Mouse (Mus musculus) MEL (cell line): Measurements from ENCODE around the gene Grin2b. TPM values are rescaled to one million over a fixed set of nuclear protein-coding genes. Genes with fewer than 3 reads are reported as not detected.

Experiments used
- DNase-seq: peaks from one replicate; pipeline ENCODE4 v3.0.0; 2011; ENCODE audit warnings: low read depth, low spot score
- H3K27ac ChIP-seq: 2 replicates; pipeline ENCODE4 v1.5.1; 2012; ENCODE audit warnings: low read depth, mild to moderate bottlenecking, control low read depth, low read length, moderate library complexity; ENCODE audit not compliant: control insufficient read depth
- H3K27me3 ChIP-seq, 2 experiments: fragments of 150-350 bp in 1 of 2; sonication (generic) in 1 of 2; 2 replicates each; pipeline ENCODE4 v1.6.1; 2012; ENCODE audit warnings: low read length in 2 of 2, mild to moderate bottlenecking in 2 of 2, improper control_type of control experiment in 1 of 2, moderate library complexity in 1 of 2; ENCODE audit not compliant: insufficient read depth in 2 of 2, control insufficient read depth in 1 of 2
- H3K36me3 ChIP-seq, 2 experiments: 2 replicates each; pipeline ENCODE4 v1.6.1; 2012 to 2014; ENCODE audit warnings: low read length in 2 of 2, improper control_type of control experiment in 1 of 2, inconsistent platforms in 1 of 2, mild to moderate bottlenecking in 1 of 2; ENCODE audit not compliant: insufficient read depth in 2 of 2, control insufficient read depth in 1 of 2
- H3K4me1 ChIP-seq, 2 experiments: fragments of 150-350 bp in 1 of 2; sonication (generic) in 1 of 2; 2 replicates each; pipeline ENCODE4 v1.6.1; 2012; ENCODE audit warnings: low read length in 2 of 2, improper control_type of control experiment in 1 of 2, mild to moderate bottlenecking in 1 of 2; ENCODE audit not compliant: insufficient read depth in 2 of 2, control insufficient read depth in 1 of 2
- H3K4me3 ChIP-seq, 2 experiments: fragments of 150-350 bp in 1 of 2; sonication (generic) in 1 of 2; 2 replicates each; pipeline ENCODE4 v1.5.1; 2012; ENCODE audit warnings: low read depth in 2 of 2, low read length in 2 of 2, mild to moderate bottlenecking in 2 of 2, moderate library complexity in 2 of 2, control low read depth in 1 of 2, improper control_type of control experiment in 1 of 2; ENCODE audit not compliant: control insufficient read depth in 1 of 2, insufficient read depth in 1 of 2
- H3K79me2 ChIP-seq: 2 replicates; pipeline ENCODE4 v1.6.1; 2012; ENCODE audit warnings: mild to moderate bottlenecking, low read length, moderate library complexity; ENCODE audit not compliant: control insufficient read depth, poor library complexity, insufficient read depth
- H3K9ac ChIP-seq: 2 replicates; pipeline ENCODE4 v1.6.1; 2012; ENCODE audit warnings: low read depth, mild to moderate bottlenecking, control low read depth, low read length, moderate library complexity; ENCODE audit not compliant: control insufficient read depth, poor library complexity, severe bottlenecking
- H3K9me3 ChIP-seq: fragments of 150-350 bp; sonication (generic); replicated peaks from 2 replicates; pipeline ENCODE4 v1.6.1; 2012; ENCODE audit warnings: mild to moderate bottlenecking, low read length, improper control_type of control experiment, moderate library complexity; ENCODE audit not compliant: insufficient read depth
- BHLHE40 ChIP-seq: IDR thresholded peaks from 2 replicates; pipeline ENCODE4 v1.6.1; 2012; ENCODE audit warnings: low read depth, mild to moderate bottlenecking, inconsistent platforms, low read length, improper control_type of control experiment, borderline replicate concordance
- E2F4 ChIP-seq: IDR thresholded peaks from 2 replicates; pipeline ENCODE4 v1.6.1; 2011; ENCODE audit warnings: low read depth, low read length, improper control_type of control experiment, borderline replicate concordance
- EP300 ChIP-seq, 2 experiments: IDR thresholded peaks; 2 replicates each; pipeline ENCODE4 v1.6.1; 2011; ENCODE audit warnings: improper control_type of control experiment in 2 of 2, low read length in 2 of 2, low read depth in 1 of 2, mild to moderate bottlenecking in 1 of 2
- ETS1 ChIP-seq: IDR thresholded peaks from 2 replicates; pipeline ENCODE4 v1.6.1; 2012; ENCODE audit warnings: low read depth, mild to moderate bottlenecking, inconsistent platforms, low read length, improper control_type of control experiment, moderate library complexity
- JUND ChIP-seq: IDR thresholded peaks from 2 replicates; pipeline ENCODE4 v1.6.1; 2011; ENCODE audit warnings: low read depth, mild to moderate bottlenecking, improper control_type of control experiment, low read length
- MAX ChIP-seq: IDR thresholded peaks from 2 replicates; pipeline ENCODE4 v1.6.1; 2011; ENCODE audit warnings: low read length, improper control_type of control experiment
- MXI1 ChIP-seq: IDR thresholded peaks from 2 replicates; pipeline ENCODE4 v1.6.1; 2011; ENCODE audit warnings: mild to moderate bottlenecking, low read depth, low read length, improper control_type of control experiment
- MYB ChIP-seq: IDR thresholded peaks from 2 replicates; pipeline ENCODE4 v1.6.1; 2011; ENCODE audit warnings: mild to moderate bottlenecking, low read depth, low read length, improper control_type of control experiment
- MYC ChIP-seq: IDR thresholded peaks from 2 replicates; pipeline ENCODE4 v1.6.1; 2011; ENCODE audit warnings: low read depth, mild to moderate bottlenecking, low read length, improper control_type of control experiment, moderate library complexity
- NRF1 ChIP-seq: IDR thresholded peaks from 2 replicates; pipeline ENCODE4 v1.6.1; 2014; ENCODE audit warnings: low read depth, mild to moderate bottlenecking, inconsistent platforms, low read length, improper control_type of control experiment, moderate library complexity; ENCODE audit not compliant: poor library complexity, insufficient read depth, severe bottlenecking
- POLR2AphosphoS2 ChIP-seq: IDR thresholded peaks from 2 replicates; pipeline ENCODE4 v1.6.1; 2011; ENCODE audit warnings: low read length, improper control_type of control experiment
- POLR2AphosphoS5 ChIP-seq: IDR thresholded peaks from 2 replicates; pipeline ENCODE4 v1.6.1; 2012; ENCODE audit warnings: low read depth, borderline replicate concordance, mild to moderate bottlenecking, inconsistent platforms, low read length, moderate library complexity, mixed read lengths
- RCOR1 ChIP-seq: IDR thresholded peaks from 2 replicates; pipeline ENCODE4 v1.6.1; 2012; ENCODE audit warnings: low read depth, mild to moderate bottlenecking, inconsistent platforms, low read length, improper control_type of control experiment
- TAL1 ChIP-seq: IDR thresholded peaks from 2 replicates; pipeline ENCODE4 v1.6.1; 2012; ENCODE audit warnings: mild to moderate bottlenecking, inconsistent platforms, low read length, moderate library complexity, mixed read lengths
- TBP ChIP-seq: IDR thresholded peaks from 2 replicates; pipeline ENCODE4 v1.8.0; 2011; ENCODE audit warnings: low read depth, low read length, improper control_type of control experiment
- USF2 ChIP-seq, 2 experiments: IDR thresholded peaks; 2 replicates each; pipeline ENCODE4 v1.6.1; 2011 to 2012; ENCODE audit warnings: improper control_type of control experiment in 2 of 2, low read length in 2 of 2, borderline replicate concordance in 1 of 2, inconsistent platforms in 1 of 2, low read depth in 1 of 2, mild to moderate bottlenecking in 1 of 2; ENCODE audit not compliant: insufficient read depth in 1 of 2
- polyA plus RNA-seq, 2 experiments: library from polyadenylated mRNA; stranded (reverse) in 1 of 2; unstranded in 1 of 2; fragments of >175 nt in 1 of 2; fragments of >200 nt in 1 of 2; gene quantifications; 2 replicates each; pipeline versions ENCODE4 v1.2.1 to v1.2.4; 2012; ENCODE audit warnings: low replicate concordance in 2 of 2, low read depth in 1 of 2; ENCODE audit not compliant: insufficient read length in 2 of 2, insufficient read depth in 1 of 2, missing spikeins in 1 of 2
- total RNA-seq: library from RNA; depleted of rRNA; stranded (reverse); fragments of 300-350 nt; gene quantifications from 2 replicates; pipeline ENCODE4 v1.2.3, GENCODE M21; 2012

Grin2b gene
- total and polyA plus RNA-seq, 3 experiments, result not detected

DNA sequence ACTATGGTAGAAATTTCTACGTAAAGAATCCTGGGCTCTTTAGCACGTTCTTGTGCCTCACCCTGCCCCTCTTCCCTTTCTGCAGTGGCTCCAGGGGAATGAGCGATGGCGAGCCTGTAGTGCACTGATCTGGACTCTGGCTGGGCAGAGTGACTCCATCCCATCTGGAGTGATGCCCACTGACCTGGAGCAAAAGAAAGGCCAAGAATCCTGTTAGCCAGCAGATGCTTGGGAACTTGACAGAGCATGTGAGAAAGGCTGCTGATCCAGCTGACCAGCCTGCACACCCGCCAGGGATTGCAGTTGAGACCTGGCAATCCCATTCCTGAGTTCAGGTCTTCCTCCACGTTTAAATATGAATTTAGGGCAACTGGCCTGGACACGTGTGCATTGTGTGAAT lies 178.6 kb downstream of the Grin2b start:
- Histone ChIP-seq H3K9me3 (no peaks in the 10 kb centered on the region), H3K79me2 (no peaks in the 10 kb centered on the region), H3K36me3 (no peaks in the 10 kb centered on the region), H3K4me1 (no peaks in the 10 kb centered on the region), H3K9ac (no peak overlapping the region), H3K4me3 (no peak overlapping the region), H3K27ac (no peak overlapping the region), H3K27me3 (no peaks in the 10 kb centered on the region)
- no peak for DNase-seq
- TF ChIP-seq BHLHE40 (no peak), EP300 (IDR thresholded peaks at IDR 0.05; ENCODE audit: low read depth in 1 of 2, low read length in 2 of 2) (no peak), USF2 (IDR thresholded peaks at IDR 0.05; ENCODE audit: borderline replicate concordance in 1 of 2, insufficient read depth in 1 of 2, low read depth in 1 of 2, low read length in 2 of 2) (no peak), MYB (no peak), POLR2AphosphoS5 (no peak), MXI1 (no peak), NRF1 (no peak), MYC (no peak), ETS1 (no peak), TAL1 (no peak), MAX (no peak), TBP (no peak)

GRCm38 (mm10) chr6:135993897-135994296 lies 179.4 kb downstream of the Grin2b start:
- TF ChIP-seq JUND (no peak), RCOR1 (no peak), MAX (no peak), E2F4 (no peak), USF2 (IDR thresholded peaks at IDR 0.05; ENCODE audit: borderline replicate concordance in 1 of 2, insufficient read depth in 1 of 2, low read depth in 1 of 2, low read length in 2 of 2) (no peak), POLR2AphosphoS2 (no peak), MYC (no peak)
- TF ChIP-seq, all 39 proteins: peak for 0
- no peaks in the 10 kb centered on the region for H3K36me3 ChIP-seq
- no peak for DNase-seq
- no peak overlapping the region for H3K27ac ChIP-seq
- no peaks in the 10 kb centered on the region for H3K79me2 ChIP-seq
- H3K4me1 ChIP-seq, result no peaks in the 10 kb centered on the region
- H3K9ac ChIP-seq, result no peak overlapping the region
- H3K9me3 ChIP-seq, result no peaks in the 10 kb centered on the region
- no peak overlapping the region for H3K4me3 ChIP-seq
- no peaks in the 10 kb centered on the region for H3K27me3 ChIP-seq
